ENCODE assay signal across 13 mouse cellular contexts in genomic region chr3:143594676-143595075, GRCm38 (mm10).
A peak's percentile ranks its signal among the peaks of the same experiment; 100 is the strongest.
DNase-seq lines count a peak whose midpoint lies in the region; ATAC-seq lines count a peak whose summit lies in the region.
"Had no signal": no experiment of that assay in that cellular context is flagged by ENCODE, and none has a peak within 500 bp of the region (broad histone marks: within the 10 kb centered on the region; RNA-seq: fewer than 3 reads in every experiment).

No protein-coding gene starts in this region.

- H3K27ac ChIP-seq in forebrain, embryonic 16.5 days (ENCODE audit: low read length): no peak overlapping the region
- H3K27ac ChIP-seq in forebrain, embryonic 11.5 days (ENCODE audit: low read depth, low read length): no peak overlapping the region
- no peak overlapping the region for H3K27ac ChIP-seq in hindbrain, embryonic 10.5 days
- H3K27ac ChIP-seq: embryonic facial prominence, embryonic 15.5 days; limb, embryonic 12.5 days; lung, embryonic 15.5 days had no signal

- H3K4me1 ChIP-seq in forebrain, embryonic 16.5 days (replicated peaks; ENCODE audit: control insufficient read depth, insufficient read depth, low read length): peaks cover 3% of the 10 kb centered on the region; the same call in 1 of the 2 replicates
- H3K4me1 ChIP-seq in forebrain, embryonic 11.5 days (replicated peaks; ENCODE audit: control insufficient read depth, insufficient read depth, low read length): 0 out of 2 replicates have a peak, but pooled peaks cover 2% of the 10 kb centered on the region
- H3K4me1 ChIP-seq in hindbrain, embryonic 10.5 days (replicated peaks): no peaks in the 10 kb centered on the region

- intact Hi-C loops in left cerebral cortex, postnatal 4 days (cut with DNase I): no loop called here

- H3K27me3 ChIP-seq in forebrain, embryonic 16.5 days (replicated peaks; ENCODE audit: control insufficient read depth, insufficient read depth, low read length): no peaks in the 10 kb centered on the region
- no peaks in the 10 kb centered on the region for H3K27me3 ChIP-seq in forebrain, embryonic 11.5 days (ENCODE audit: control insufficient read depth, insufficient read depth, low read length)
- H3K27me3 ChIP-seq in hindbrain, embryonic 10.5 days (ENCODE audit: insufficient read depth, poor library complexity, severe bottlenecking): no peaks in the 10 kb centered on the region
- H3K27me3 ChIP-seq: embryonic facial prominence, embryonic 15.5 days; lung, embryonic 15.5 days had no signal

- 78% methylated on average over 7 of the region's 7 CpGs for WGBS in forebrain, embryonic 16.5 days
- 92% methylated on average over 7 of the region's 7 CpGs for WGBS in forebrain, embryonic 11.5 days
- 79% methylated on average over 7 of the region's 7 CpGs for WGBS in hindbrain, embryonic 10.5 days

- ATAC-seq in forebrain, embryonic 16.5 days: peak; percentile 55
- ATAC-seq in forebrain, embryonic 11.5 days (replicated peaks; ENCODE audit: low FRiP score): no peak
- ATAC-seq: hindbrain, embryonic 16.5 days had no signal

- H3K4me3 ChIP-seq in forebrain, embryonic 16.5 days (replicated peaks; ENCODE audit: low read length): no peak overlapping the region
- H3K4me3 ChIP-seq in forebrain, embryonic 11.5 days (ENCODE audit: low read depth, low read length): no peak overlapping the region
- H3K4me3 ChIP-seq in hindbrain, embryonic 10.5 days: no peak overlapping the region
- H3K4me3 ChIP-seq: embryonic facial prominence, embryonic 15.5 days; limb, embryonic 12.5 days; lung, embryonic 15.5 days had no signal

- H3K4me2 ChIP-seq in forebrain, embryonic 16.5 days (ENCODE audit: low read length): no peak overlapping the region
- H3K4me2 ChIP-seq in forebrain, embryonic 11.5 days (ENCODE audit: low read depth, low read length, severe bottlenecking): no peak overlapping the region
- H3K4me2 ChIP-seq: embryonic facial prominence, embryonic 15.5 days; limb, embryonic 12.5 days; lung, embryonic 15.5 days had no signal

- no peak for DNase-seq in forebrain, embryonic 11.5 days (ENCODE audit: low spot score)
- DNase-seq in cerebellum, postnatal 10 days: peak; percentile 61 to 76
- DNase-seq in layer of hippocampus, adult 9-10 months (ENCODE audit: low spot score): peak; percentile 61
- DNase-seq in left cerebral cortex, postnatal 4 days: peak; percentile 39
- no peak for DNase-seq in kidney, postnatal 25 days
- DNase-seq in hindbrain, embryonic 10.5 days (ENCODE audit: low spot score): no peak
- DNase-seq in adrenal gland, adult (ENCODE audit: inconsistent age in 2 of 2, low spot score in 1 of 2): no peak
- DNase-seq: adrenal gland, postnatal 36 days had no signal

- no peaks in the 10 kb centered on the region for H3K36me3 ChIP-seq in forebrain, embryonic 16.5 days (ENCODE audit: control insufficient read depth, insufficient read depth)
- H3K36me3 ChIP-seq in forebrain, embryonic 11.5 days (ENCODE audit: control insufficient read depth, insufficient read depth, low read length): no peaks in the 10 kb centered on the region
- no peaks in the 10 kb centered on the region for H3K36me3 ChIP-seq in hindbrain, embryonic 10.5 days
- H3K36me3 ChIP-seq: embryonic facial prominence, embryonic 15.5 days; limb, embryonic 12.5 days; lung, embryonic 15.5 days had no signal

- H3K9me3 ChIP-seq in forebrain, embryonic 16.5 days (ENCODE audit: control insufficient read depth, low read length): no peaks in the 10 kb centered on the region
- H3K9me3 ChIP-seq in forebrain, embryonic 11.5 days (ENCODE audit: control insufficient read depth, low read length): no peaks in the 10 kb centered on the region
- no peaks in the 10 kb centered on the region for H3K9me3 ChIP-seq in hindbrain, embryonic 10.5 days
- H3K9me3 ChIP-seq: embryonic facial prominence, embryonic 15.5 days; limb, embryonic 12.5 days; lung, embryonic 15.5 days had no signal

- H3K9ac ChIP-seq in forebrain, embryonic 16.5 days (replicated peaks; ENCODE audit: low read depth, low read length): no peak overlapping the region
- no peak overlapping the region for H3K9ac ChIP-seq in forebrain, embryonic 11.5 days (ENCODE audit: low read length)
- H3K9ac ChIP-seq: embryonic facial prominence, embryonic 15.5 days; limb, embryonic 12.5 days; lung, embryonic 15.5 days had no signal

Comparison
In these comparisons a context has a peak if more than half of its experiments do, and no peak if none do; other contexts are left out.
1. DNase-seq: peak in cerebellum, postnatal 10 days (2 of 2), layer of hippocampus, adult 9-10 months (single experiment) and left cerebral cortex, postnatal 4 days (single experiment); none in forebrain, embryonic 11.5 days (single experiment), kidney, postnatal 25 days (0 of 2), hindbrain, embryonic 10.5 days (single experiment) and adrenal gland, adult (0 of 2).